9 mouse cellular contexts compared by ENCODE assay signal in the genomic region with DNA sequence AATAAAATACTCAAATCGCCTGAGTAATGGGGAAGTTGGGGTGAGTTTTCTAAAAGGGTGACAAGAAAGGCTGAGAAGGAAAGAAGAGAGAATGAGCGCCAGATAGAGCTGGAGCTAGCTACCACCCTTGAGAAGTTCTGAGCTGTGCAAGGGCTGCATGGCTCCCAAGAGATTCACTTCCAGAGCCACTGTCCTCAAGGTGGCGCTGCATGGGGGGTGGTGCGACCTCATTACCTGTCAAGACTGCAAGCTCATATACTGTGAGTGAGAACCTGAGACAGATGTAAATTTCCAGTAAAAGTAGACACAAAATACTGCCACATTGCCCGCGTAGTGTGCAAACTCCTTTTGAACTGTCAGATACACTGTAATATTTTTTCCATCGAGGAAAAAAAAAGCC.
DNase-seq lines count a peak whose midpoint lies in the region; ATAC-seq and TF ChIP-seq lines count a peak whose summit lies in the region.
"Had no signal": no experiment of that assay in that cellular context is flagged by ENCODE, and none has a peak within 500 bp of the region (broad histone marks: within the 10 kb centered on the region; RNA-seq: fewer than 3 reads in every experiment).

No protein-coding gene starts in this region.

- H3K9ac ChIP-seq in liver, adult 2 months (ENCODE audit: low read depth, low read length): no peak overlapping the region
- H3K9ac ChIP-seq in liver, embryonic 12.5 days: no peak overlapping the region
- no peak overlapping the region for H3K9ac ChIP-seq in forebrain, embryonic 15.5 days (replicated peaks)
- H3K9ac ChIP-seq in hindbrain, embryonic 11.5 days (ENCODE audit: low read depth, low read length): no peak overlapping the region
- H3K9ac ChIP-seq: heart, embryonic 13.5 days had no signal

- H3K79me2 ChIP-seq in liver, adult 2 months (ENCODE audit: control insufficient read depth, insufficient read depth, low read length): no peaks in the 10 kb centered on the region

- no peaks in the 10 kb centered on the region for H3K4me1 ChIP-seq in cerebellum, adult 2 months (ENCODE audit: control insufficient read depth, insufficient read depth, low read length)
- no peaks in the 10 kb centered on the region for H3K4me1 ChIP-seq in liver, adult 2 months (ENCODE audit: control insufficient read depth, insufficient read depth, low read length)
- H3K4me1 ChIP-seq in liver, embryonic 12.5 days: no peaks in the 10 kb centered on the region
- no peaks in the 10 kb centered on the region for H3K4me1 ChIP-seq in forebrain, embryonic 15.5 days
- no peaks in the 10 kb centered on the region for H3K4me1 ChIP-seq in hindbrain, embryonic 11.5 days (replicated peaks; ENCODE audit: control insufficient read depth, insufficient read depth, low read length)
- H3K4me1 ChIP-seq: heart, embryonic 13.5 days had no signal

- H3K36me3 ChIP-seq in liver, adult 2 months (ENCODE audit: control insufficient read depth, insufficient read depth, low read length): no peaks in the 10 kb centered on the region
- H3K36me3 ChIP-seq in liver, embryonic 12.5 days: no peaks in the 10 kb centered on the region
- H3K36me3 ChIP-seq in splenic B cell, adult 2 months (ENCODE audit: control insufficient read depth, insufficient read depth, low read length, poor library complexity, severe bottlenecking): no peaks in the 10 kb centered on the region
- no peaks in the 10 kb centered on the region for H3K36me3 ChIP-seq in forebrain, embryonic 15.5 days
- no peaks in the 10 kb centered on the region for H3K36me3 ChIP-seq in hindbrain, embryonic 11.5 days (ENCODE audit: control insufficient read depth, insufficient read depth, low read length)
- H3K36me3 ChIP-seq: heart, embryonic 13.5 days had no signal

- H3K4me2 ChIP-seq in liver, embryonic 12.5 days: no peak overlapping the region
- no peak overlapping the region for H3K4me2 ChIP-seq in forebrain, embryonic 15.5 days (replicated peaks)
- no peak overlapping the region for H3K4me2 ChIP-seq in hindbrain, embryonic 11.5 days (replicated peaks; ENCODE audit: low read depth, low read length)
- H3K4me2 ChIP-seq: heart, embryonic 13.5 days had no signal

- 63% methylated on average over 7 of the region's 7 CpGs for WGBS in cerebellum, adult 2 months
- 55% methylated on average over 7 of the region's 7 CpGs for WGBS in liver, adult 2 months
- WGBS in liver, embryonic 12.5 days (ENCODE audit: insufficient replicate concordance): 43% methylated on average over 7 of the region's 7 CpGs
- 54% methylated on average over 7 of the region's 7 CpGs for WGBS in forebrain, embryonic 15.5 days
- 62% methylated on average over 7 of the region's 7 CpGs for WGBS in hindbrain, embryonic 11.5 days

- TF ChIP-seq CTCF in cerebellum, adult 2 months (IDR thresholded peaks at IDR 0.05; ENCODE audit: borderline replicate concordance, insufficient read depth, low read depth, low read length): peak; percentile 21; the same call in 1 of the 2 replicates
- TF ChIP-seq CTCF in liver, adult 2 months (IDR thresholded peaks at IDR 0.05; ENCODE audit: low read depth, low read length): peak; percentile 54

- no peak overlapping the region for H3K27ac ChIP-seq in cerebellum, adult 2 months (ENCODE audit: insufficient read depth, low read length)
- H3K27ac ChIP-seq in liver, adult 2 months (replicated peaks; ENCODE audit: insufficient read depth, low read depth, low read length): no peak overlapping the region
- no peak overlapping the region for H3K27ac ChIP-seq in liver, embryonic 12.5 days
- H3K27ac ChIP-seq in forebrain, embryonic 15.5 days (replicated peaks): no peak overlapping the region
- no peak overlapping the region for H3K27ac ChIP-seq in hindbrain, embryonic 11.5 days (ENCODE audit: low read depth, low read length)
- H3K27ac ChIP-seq: heart, embryonic 13.5 days had no signal

- H3K4me3 ChIP-seq in cerebellum, adult 2 months (replicated peaks; ENCODE audit: insufficient read depth, low read depth, low read length): no peak overlapping the region
- H3K4me3 ChIP-seq in liver, adult 2 months (ENCODE audit: insufficient read depth, low read depth, low read length): no peak overlapping the region
- no peak overlapping the region for H3K4me3 ChIP-seq in liver, embryonic 12.5 days
- H3K4me3 ChIP-seq in forebrain, embryonic 15.5 days: no peak overlapping the region
- H3K4me3 ChIP-seq in hindbrain, embryonic 11.5 days (ENCODE audit: low read depth, low read length): no peak overlapping the region
- H3K4me3 ChIP-seq: heart, embryonic 13.5 days had no signal

- TF ChIP-seq POLR2A in cerebellum, adult 2 months (IDR thresholded peaks at IDR 0.05; ENCODE audit: borderline replicate concordance, insufficient read depth, low read length): no peak
- TF ChIP-seq POLR2A in liver, adult 2 months (IDR thresholded peaks at IDR 0.05; ENCODE audit: extremely low read depth, insufficient read depth, low read length): no peak

- no peak for DNase-seq in cerebellum, adult 2 months
- no peak for DNase-seq in cerebellum, adult 8-10 months
- DNase-seq in liver, adult 2 months (ENCODE audit: extremely low read depth, low read depth, low spot score): peak; percentile 2
- peak; percentile 26 for DNase-seq in brain, adult 2 months (ENCODE audit: low read depth, low spot score)
- peak; percentile 34 for DNase-seq in splenic B cell, adult 2 months (ENCODE audit: low read depth, low spot score)
- DNase-seq in hindbrain, embryonic 11.5 days (ENCODE audit: low spot score): no peak

- H3K9me3 ChIP-seq in liver, embryonic 12.5 days (replicated peaks): no peaks in the 10 kb centered on the region
- no peaks in the 10 kb centered on the region for H3K9me3 ChIP-seq in forebrain, embryonic 15.5 days
- H3K9me3 ChIP-seq in hindbrain, embryonic 11.5 days (ENCODE audit: control insufficient read depth, low read length): no peaks in the 10 kb centered on the region
- H3K9me3 ChIP-seq: heart, embryonic 13.5 days had no signal

- no peak for ATAC-seq in liver, embryonic 12.5 days
- no peak for ATAC-seq in forebrain, embryonic 15.5 days (replicated peaks)
- ATAC-seq in hindbrain, embryonic 11.5 days (ENCODE audit: low FRiP score): no peak

- H3K27me3 ChIP-seq in cerebellum, adult 2 months (ENCODE audit: control insufficient read depth, insufficient read depth, low read length): no peaks in the 10 kb centered on the region
- H3K27me3 ChIP-seq in liver, adult 2 months (ENCODE audit: control insufficient read depth, insufficient read depth, low read length): no peaks in the 10 kb centered on the region; the same call in 1 of the 2 replicates
- no peaks in the 10 kb centered on the region for H3K27me3 ChIP-seq in liver, embryonic 12.5 days (replicated peaks)
- no peaks in the 10 kb centered on the region; the same call in 1 of the 2 replicates for H3K27me3 ChIP-seq in splenic B cell, adult 2 months (ENCODE audit: control insufficient read depth, insufficient read depth, low read length, poor library complexity, severe bottlenecking)
- no peaks in the 10 kb centered on the region for H3K27me3 ChIP-seq in forebrain, embryonic 15.5 days
- H3K27me3 ChIP-seq in hindbrain, embryonic 11.5 days (ENCODE audit: control insufficient read depth, insufficient read depth, low read length): no peaks in the 10 kb centered on the region
- H3K27me3 ChIP-seq: heart, embryonic 13.5 days had no signal

Comparison
In these comparisons a context has a peak if more than half of its experiments do, and no peak if none do; other contexts are left out.
1. DNase-seq: peak in liver, adult 2 months (single experiment), brain, adult 2 months (single experiment) and splenic B cell, adult 2 months (single experiment); none in cerebellum, adult 2 months (0 of 2), cerebellum, adult 8-10 months (single experiment) and hindbrain, embryonic 11.5 days (single experiment).